Mouse (Mus musculus): ENCODE results near the gene Kdsr. TPM values are rescaled to one million over a fixed set of nuclear protein-coding genes. Genes with fewer than 3 reads are reported as not detected.
A peak's percentile ranks its signal among the peaks of the same experiment; 100 is the strongest.

Gene Kdsr
- polyA plus RNA-seq, 1 experiment from 2014 or later: 16.1 TPM

- H3K36me3 ChIP-seq (replicated peaks; ENCODE audit: control insufficient read depth, insufficient read depth): no peaks in the 10 kb centered on the region
- no peak overlapping the region for H3K4me2 ChIP-seq (replicated peaks)
- no peaks in the 10 kb centered on the region for H3K9me3 ChIP-seq (ENCODE audit: control insufficient read depth, low read length)
- peaks cover 10% of the 10 kb centered on the region for H3K4me1 ChIP-seq (replicated peaks; ENCODE audit: control insufficient read depth, insufficient read depth, low read length)
- 30% methylated on average over 7 of the region's 7 CpGs for WGBS
- no peak overlapping the region for H3K27ac ChIP-seq
- no peak for ATAC-seq (ENCODE audit: low FRiP score)
- DNase-seq (ENCODE audit: low spot score): peak; percentile 85
- H3K4me3 ChIP-seq (replicated peaks; ENCODE audit: low read length): no peak overlapping the region
- H3K9ac ChIP-seq: no peak overlapping the region
- H3K27me3 ChIP-seq (ENCODE audit: control insufficient read depth, insufficient read depth, low read length): no peaks in the 10 kb centered on the region
These were observed 42.4 kb downstream of the Kdsr start for GRCm38 (mm10) chr1:106717071-106717601.

DNA sequence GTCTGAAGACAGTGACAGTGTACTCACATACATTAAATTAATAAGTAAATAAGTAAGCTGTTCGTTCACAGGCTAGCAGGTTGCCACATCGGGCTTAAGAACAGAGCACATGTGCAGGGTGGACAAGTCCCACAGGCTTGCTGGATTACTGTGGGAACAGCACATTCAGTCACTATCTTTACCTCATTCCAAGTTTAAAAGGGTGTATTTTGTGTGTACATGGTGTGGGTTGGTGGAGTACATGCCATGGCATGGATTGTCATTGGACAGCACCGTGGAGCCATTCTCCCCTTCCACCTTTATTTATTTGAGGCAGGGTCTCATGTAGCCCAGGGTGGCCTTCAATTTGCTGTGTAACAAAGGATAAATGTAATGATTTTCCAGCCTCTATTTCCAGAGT, 43.4 kb downstream of the Kdsr start:
- 94% methylated on average over 3 of the region's 3 CpGs for WGBS
- Histone ChIP-seq H3K27me3 (ENCODE audit: control insufficient read depth, insufficient read depth, low read length) (no peaks in the 10 kb centered on the region), H3K4me2 (replicated peaks) (no peak overlapping the region), H3K27ac (no peak overlapping the region), H3K4me1 (replicated peaks; ENCODE audit: control insufficient read depth, insufficient read depth, low read length) (peaks cover 18% of the 10 kb centered on the region), H3K36me3 (replicated peaks; ENCODE audit: control insufficient read depth, insufficient read depth) (no peaks in the 10 kb centered on the region), H3K9me3 (ENCODE audit: control insufficient read depth, low read length) (no peaks in the 10 kb centered on the region), H3K9ac (no peak overlapping the region), H3K4me3 (replicated peaks; ENCODE audit: low read length) (no peak overlapping the region)
- DNase-seq (ENCODE audit: low spot score) (no peak), ATAC-seq (ENCODE audit: low FRiP score) (no peak)

GRCm38 (mm10) chr1:106715111-106716083, 44.1 kb downstream of the Kdsr start:
- Histone ChIP-seq H3K4me3 (replicated peaks; ENCODE audit: low read length) (peak overlapping the region; percentile 66; the same call in 1 of the 2 replicates), H3K9ac (0 out of 2 replicates have a peak overlapping the region, but pooled peaks have one; percentile 81), H3K9me3 (ENCODE audit: control insufficient read depth, low read length) (no peaks in the 10 kb centered on the region), H3K4me2 (replicated peaks) (peak overlapping the region; percentile 91), H3K27me3 (ENCODE audit: control insufficient read depth, insufficient read depth, low read length) (no peaks in the 10 kb centered on the region), H3K36me3 (replicated peaks; ENCODE audit: control insufficient read depth, insufficient read depth) (no peaks in the 10 kb centered on the region), H3K4me1 (replicated peaks; ENCODE audit: control insufficient read depth, insufficient read depth, low read length) (peaks cover 22% of the 10 kb centered on the region), H3K27ac (peak overlapping the region; percentile 87; the same call in 1 of the 2 replicates)
- WGBS: 89% methylated on average over 13 of the region's 13 CpGs
- DNase-seq (ENCODE audit: low spot score): no peak
- no peak for ATAC-seq (ENCODE audit: low FRiP score)

GRCm38 (mm10) chr1:106714530-106714981, 45.0 kb downstream of the Kdsr start:
- Histone ChIP-seq H3K27me3 (ENCODE audit: control insufficient read depth, insufficient read depth, low read length) (no peaks in the 10 kb centered on the region), H3K27ac (peak overlapping the region; percentile 87), H3K36me3 (replicated peaks; ENCODE audit: control insufficient read depth, insufficient read depth) (no peaks in the 10 kb centered on the region), H3K4me3 (replicated peaks; ENCODE audit: low read length) (peak overlapping the region; percentile 66), H3K9ac (peak overlapping the region; percentile 81), H3K9me3 (ENCODE audit: control insufficient read depth, low read length) (no peaks in the 10 kb centered on the region), H3K4me1 (replicated peaks; ENCODE audit: control insufficient read depth, insufficient read depth, low read length) (peaks cover 28% of the 10 kb centered on the region), H3K4me2 (replicated peaks) (peak overlapping the region; percentile 91)
- peak; percentile 61 for DNase-seq (ENCODE audit: low spot score)
- WGBS: 4% methylated on average over 20 of the region's 21 CpGs
- ATAC-seq (ENCODE audit: low FRiP score): peak; percentile 66

DNA sequence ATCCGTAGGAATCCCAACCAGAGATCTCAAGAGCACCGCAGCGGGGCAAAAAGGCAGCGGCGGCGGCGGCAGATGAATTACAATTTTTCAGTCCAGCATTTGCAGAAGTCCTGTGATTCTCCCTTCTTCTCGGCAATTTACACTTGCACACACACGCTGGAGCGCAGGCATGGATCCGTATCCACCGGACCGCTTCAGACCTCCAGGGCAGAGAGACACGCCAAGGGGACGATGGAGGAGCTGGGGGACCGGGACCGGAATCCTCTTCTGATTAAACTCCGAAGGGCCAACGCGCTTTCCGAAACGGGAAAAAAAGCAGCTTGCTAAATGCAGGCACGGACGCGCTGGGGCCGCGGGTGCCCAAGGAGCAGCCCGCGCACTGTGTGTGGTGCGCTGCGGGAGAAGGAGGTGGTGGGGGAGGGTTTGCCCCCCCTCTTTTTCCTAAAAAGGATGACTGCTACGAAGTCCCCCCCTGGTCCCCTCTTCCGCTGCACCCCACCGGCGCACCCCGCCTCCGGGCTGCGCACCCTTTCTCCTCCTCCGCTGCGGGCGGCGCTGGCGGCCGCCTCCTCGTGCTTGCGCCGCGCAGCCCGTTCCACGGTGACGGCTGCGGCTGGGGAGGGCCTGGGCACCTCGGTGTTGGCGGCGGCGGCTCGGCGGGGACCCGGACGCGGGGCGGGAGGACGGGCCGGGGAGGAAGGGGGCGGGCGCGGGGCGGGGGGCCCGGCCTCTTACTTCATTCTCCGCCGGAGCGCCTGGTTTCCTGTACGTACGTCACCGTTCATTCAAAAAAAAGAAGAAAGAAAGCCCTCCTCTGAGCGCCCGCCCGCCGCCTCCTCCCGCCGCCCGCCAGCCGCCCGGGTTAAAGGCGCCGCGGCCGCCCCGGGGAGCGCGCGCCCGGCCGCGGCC, 45.7 kb downstream of the Kdsr start, which contains the start of gene Bcl2:
Bcl2 (minus strand) TSS at position 654 of the 909 bp plus-strand sequence.
- Histone ChIP-seq H3K4me1 (replicated peaks; ENCODE audit: control insufficient read depth, insufficient read depth, low read length) (peaks cover 28% of the 10 kb centered on the region), H3K4me2 (replicated peaks) (peak within 1 kb of the TSS; percentile 91), H3K27ac (peak within 1 kb of the TSS; percentile 87), H3K4me3 (replicated peaks; ENCODE audit: low read length) (peak within 1 kb of the TSS; percentile 66), H3K27me3 (ENCODE audit: control insufficient read depth, insufficient read depth, low read length) (no peaks in the 10 kb centered on the region), H3K9ac (peak within 1 kb of the TSS; percentile 81), H3K9me3 (ENCODE audit: control insufficient read depth, low read length) (no peaks in the 10 kb centered on the region), H3K36me3 (replicated peaks; ENCODE audit: control insufficient read depth, insufficient read depth) (no peaks in the 10 kb centered on the region)
- DNase-seq (ENCODE audit: low spot score): peak; percentile 75
- ATAC-seq (ENCODE audit: low FRiP score): peak; percentile 88
- under 1% methylated on average over 85 of the region's 95 CpGs for WGBS

GRCm38 (mm10) chr1:106712330-106712729, 47.2 kb downstream of the Kdsr start:
- DNase-seq (ENCODE audit: low spot score) (peak; percentile 54), ATAC-seq (ENCODE audit: low FRiP score) (no peak)
- Histone ChIP-seq H3K27me3 (ENCODE audit: control insufficient read depth, insufficient read depth, low read length) (no peaks in the 10 kb centered on the region), H3K4me3 (replicated peaks; ENCODE audit: low read length) (peak overlapping the region; percentile 66), H3K9me3 (ENCODE audit: control insufficient read depth, low read length) (no peaks in the 10 kb centered on the region), H3K4me1 (replicated peaks; ENCODE audit: control insufficient read depth, insufficient read depth, low read length) (peaks cover 28% of the 10 kb centered on the region), H3K36me3 (replicated peaks; ENCODE audit: control insufficient read depth, insufficient read depth) (no peaks in the 10 kb centered on the region), H3K4me2 (replicated peaks) (peak overlapping the region; percentile 91), H3K27ac (no peak overlapping the region), H3K9ac (peak overlapping the region; percentile 81)
- 8% methylated on average over 22 of the region's 22 CpGs for WGBS

DNA sequence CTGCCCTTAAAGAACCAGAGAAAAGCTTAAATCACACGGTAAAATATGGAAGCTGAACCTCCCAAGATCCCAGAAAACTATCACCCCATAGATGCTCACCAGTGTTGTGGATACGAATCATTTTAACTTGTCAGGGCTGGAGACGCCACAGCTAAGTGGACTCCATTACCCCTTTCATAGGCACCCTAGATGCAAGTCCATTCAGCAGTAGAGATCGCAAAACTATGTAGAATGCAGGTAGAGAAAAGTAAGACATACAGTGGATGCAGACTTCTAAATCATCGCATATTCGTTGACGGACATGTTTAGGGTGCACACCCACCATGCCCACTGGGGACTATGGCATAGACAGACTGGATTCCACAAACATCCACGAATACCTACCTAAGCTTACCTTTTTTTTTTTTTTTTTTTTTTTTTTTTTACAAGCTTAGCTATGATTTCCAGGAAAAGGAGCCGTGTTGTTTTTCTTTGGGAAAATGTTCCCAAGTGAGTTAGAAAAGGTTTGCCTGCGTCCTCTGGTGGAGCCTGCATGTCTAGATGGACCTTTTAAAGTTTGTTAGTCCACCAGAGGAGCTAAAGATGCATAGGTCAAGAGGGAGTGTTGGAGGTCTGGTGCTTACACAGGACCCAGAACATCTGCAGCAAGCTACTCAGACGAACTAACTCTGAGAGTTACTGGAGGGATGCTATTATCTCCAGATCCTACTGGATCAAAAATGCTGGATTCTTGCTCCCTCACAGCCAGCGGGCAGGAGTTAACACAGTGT, 48.0 kb downstream of the Kdsr start:
- H3K27me3 ChIP-seq (ENCODE audit: control insufficient read depth, insufficient read depth, low read length): no peaks in the 10 kb centered on the region
- 62% methylated on average over 12 of the region's 12 CpGs for WGBS
- no peak overlapping the region for H3K27ac ChIP-seq
- peak overlapping the region; percentile 66 for H3K4me3 ChIP-seq (replicated peaks; ENCODE audit: low read length)
- H3K36me3 ChIP-seq (replicated peaks; ENCODE audit: control insufficient read depth, insufficient read depth): no peaks in the 10 kb centered on the region
- no peak for DNase-seq (ENCODE audit: low spot score)
- ATAC-seq (ENCODE audit: low FRiP score): no peak
- H3K9ac ChIP-seq: peak overlapping the region; percentile 81
- H3K4me2 ChIP-seq (replicated peaks): peak overlapping the region; percentile 91
- no peaks in the 10 kb centered on the region for H3K9me3 ChIP-seq (ENCODE audit: control insufficient read depth, low read length)
- H3K4me1 ChIP-seq (replicated peaks; ENCODE audit: control insufficient read depth, insufficient read depth, low read length): peaks cover 28% of the 10 kb centered on the region

GRCm38 (mm10) chr1:106710202-106710601, 49.3 kb downstream of the Kdsr start:
- H3K9ac ChIP-seq: no peak overlapping the region
- H3K4me3 ChIP-seq (replicated peaks; ENCODE audit: low read length): peak overlapping the region; percentile 13
- H3K27ac ChIP-seq: no peak overlapping the region
- DNase-seq (ENCODE audit: low spot score): no peak
- H3K4me2 ChIP-seq (replicated peaks): peak overlapping the region; percentile 40
- no peaks in the 10 kb centered on the region for H3K36me3 ChIP-seq (replicated peaks; ENCODE audit: control insufficient read depth, insufficient read depth)
- 75% methylated on average over 7 of the region's 7 CpGs for WGBS
- no peaks in the 10 kb centered on the region for H3K27me3 ChIP-seq (ENCODE audit: control insufficient read depth, insufficient read depth, low read length)
- H3K9me3 ChIP-seq (ENCODE audit: control insufficient read depth, low read length): no peaks in the 10 kb centered on the region
- H3K4me1 ChIP-seq (replicated peaks; ENCODE audit: control insufficient read depth, insufficient read depth, low read length): peaks cover 28% of the 10 kb centered on the region
- ATAC-seq (ENCODE audit: low FRiP score): no peak

Measured in hindbrain, embryonic 14.5 days (tissue).